In genomic region chr1:82454031-82454430, GRCm38 (mm10) we compare ENCODE assay signal across 22 mouse cellular contexts.
DNase-seq lines count a peak whose midpoint lies in the region; ATAC-seq and TF ChIP-seq lines count a peak whose summit lies in the region.
"Had no signal": no experiment of that assay in that cellular context is flagged by ENCODE, and none has a peak within 500 bp of the region (broad histone marks: within the 10 kb centered on the region; RNA-seq: fewer than 3 reads in every experiment).

No protein-coding gene starts in this region.

- TF ChIP-seq CTCF in layer of hippocampus, adult 2 months (conservative IDR thresholded peaks at IDR 0.05): no peak

- H3K4me1 ChIP-seq in midbrain, embryonic 10.5 days: peaks cover 6% of the 10 kb centered on the region; the same call in 1 of the 2 replicates
- H3K4me1 ChIP-seq: embryonic facial prominence, embryonic 15.5 days; hindbrain, embryonic 12.5 days had no signal

- DNase-seq in layer of hippocampus, adult 2 months (ENCODE audit: low spot score in 2 of 2): no peak
- DNase-seq in layer of hippocampus, adult 8-10 months (ENCODE audit: low spot score in 2 of 2): no peak
- peak; percentile 49 for DNase-seq in cerebellum, adult 8-10 months
- DNase-seq in cerebellum, postnatal 10 days: peak; percentile 36 to 41
- DNase-seq in adrenal gland, postnatal 4 days (ENCODE audit: low spot score in 2 of 2): no peak
- DNase-seq in midbrain, embryonic 10.5 days (ENCODE audit: low spot score): no peak
- DNase-seq: adrenal gland, adult 2 months; adrenal gland, postnatal 25 days; embryo, embryonic 11 days; forebrain, postnatal 0 days; gastrocnemius, postnatal 25 days; heart, postnatal 36 days; kidney, adult 9 months had no signal

- H3K4me3 ChIP-seq in layer of hippocampus, adult 2 months: no peak overlapping the region
- H3K4me3 ChIP-seq in midbrain, embryonic 10.5 days: no peak overlapping the region
- H3K4me3 ChIP-seq: embryonic facial prominence, embryonic 15.5 days; erythroblast, embryonic 14.5 days; forebrain, embryonic 12.5 days; heart, embryonic 13.5 days; hindbrain, embryonic 12.5 days had no signal

- H3K27ac ChIP-seq in layer of hippocampus, adult 2 months: peak overlapping the region; percentile 28; the same call in 1 of the 2 replicates
- H3K27ac ChIP-seq in midbrain, embryonic 10.5 days (replicated peaks): no peak overlapping the region
- H3K27ac ChIP-seq: embryonic facial prominence, embryonic 15.5 days; heart, embryonic 13.5 days; hindbrain, embryonic 12.5 days had no signal

- WGBS in midbrain, embryonic 10.5 days: 94% methylated on average over 3 of the region's 3 CpGs

- H3K36me3 ChIP-seq in midbrain, embryonic 10.5 days: no peaks in the 10 kb centered on the region
- H3K36me3 ChIP-seq: embryonic facial prominence, embryonic 15.5 days; forebrain, embryonic 12.5 days; heart, embryonic 13.5 days; hindbrain, embryonic 12.5 days had no signal

- H3K9me3 ChIP-seq in midbrain, embryonic 10.5 days (replicated peaks): no peaks in the 10 kb centered on the region
- H3K9me3 ChIP-seq: embryonic facial prominence, embryonic 15.5 days; forebrain, embryonic 12.5 days; heart, embryonic 13.5 days; hindbrain, embryonic 12.5 days had no signal

- no peaks in the 10 kb centered on the region for H3K27me3 ChIP-seq in midbrain, embryonic 10.5 days (ENCODE audit: low read depth, poor library complexity, severe bottlenecking)
- H3K27me3 ChIP-seq: embryonic facial prominence, embryonic 15.5 days; heart, embryonic 13.5 days; hindbrain, embryonic 12.5 days had no signal

- ATAC-seq in erythroid progenitor cell, adult 5-6 weeks (replicated peaks; ENCODE audit: low FRiP score, poor library complexity, severe bottlenecking): no peak
- ATAC-seq: forebrain, postnatal 0 days; hindbrain, embryonic 16.5 days; inflammation-experienced regulatory T-cells, adult 6 months; intestine, postnatal 0 days had no signal

Comparison
In these comparisons a context has a peak if more than half of its experiments do, and no peak if none do; other contexts are left out.
1. DNase-seq: peak in cerebellum, adult 8-10 months (single experiment) and cerebellum, postnatal 10 days (2 of 2); none in layer of hippocampus, adult 2 months (0 of 2), layer of hippocampus, adult 8-10 months (0 of 2), adrenal gland, postnatal 4 days (0 of 2) and midbrain, embryonic 10.5 days (single experiment).